Mouse (Mus musculus): ENCODE measurements around the gene Pla2r1. TPM values are rescaled to one million over a fixed set of nuclear protein-coding genes. Genes with fewer than 3 reads are reported as not detected.

Pla2r1 gene
- polyA plus RNA-seq, 1 experiment, result 0.79 TPM

DNA sequence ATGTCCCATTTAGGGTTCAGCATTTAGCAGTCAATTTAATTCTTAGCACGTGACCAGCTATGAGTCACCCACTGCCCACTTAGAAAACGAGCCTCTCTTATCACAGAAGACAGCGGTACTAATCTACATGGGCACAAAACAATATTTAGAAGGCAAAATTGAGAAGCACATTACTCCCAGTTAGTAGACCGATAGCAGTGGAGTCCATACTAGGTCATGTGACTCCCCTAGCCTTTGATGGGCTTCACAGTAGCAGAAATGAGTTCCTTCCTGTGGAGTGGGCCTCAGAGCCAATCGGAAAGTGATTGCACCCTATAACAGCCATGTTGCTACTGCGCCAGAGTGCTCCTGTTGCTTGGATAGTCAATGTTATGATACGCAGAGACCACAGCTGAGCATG, 148.3 kb downstream of the Pla2r1 start:
- Histone ChIP-seq H3K79me2 (ENCODE audit: control insufficient read depth, insufficient read depth) (no peaks in the 10 kb centered on the region), H3K4me3 (no peak overlapping the region), H3K4me2 (ENCODE audit: low read depth) (no peak overlapping the region), H3K27me3 (ENCODE audit: control insufficient read depth, insufficient read depth, insufficient read length) (no peaks in the 10 kb centered on the region), H3ac (ENCODE audit: control insufficient read depth, insufficient read length) (no peak overlapping the region), H3K36me3 (ENCODE audit: control insufficient read depth, insufficient read depth) (no peaks in the 10 kb centered on the region)
- no peak for TF ChIP-seq SRF (IDR thresholded peaks at IDR 0.05; ENCODE audit: control insufficient read depth, insufficient read length, low read depth)
- TF ChIP-seq MYOD1 (IDR thresholded peaks at IDR 0.05; ENCODE audit: control insufficient read depth in 1 of 3, insufficient read length in 2 of 3, low read depth in 2 of 3), result no peak
- no peak for TF ChIP-seq MAX (IDR thresholded peaks at IDR 0.05; ENCODE audit: low read depth)
- no peak for TF ChIP-seq CEBPB (IDR thresholded peaks at IDR 0.05; ENCODE audit: insufficient read depth, poor library complexity, severe bottlenecking)
- no peak for TF ChIP-seq MYOG (IDR thresholded peaks at IDR 0.05; ENCODE audit: control insufficient read depth in 1 of 3, insufficient read depth in 1 of 3, insufficient read length in 2 of 3, low read depth in 2 of 3)
- TF ChIP-seq REST (IDR thresholded peaks at IDR 0.05; ENCODE audit: insufficient read depth, insufficient read length), result no peak
- no peak for TF ChIP-seq TCF12 (IDR thresholded peaks at IDR 0.05; ENCODE audit: insufficient read depth, poor library complexity, severe bottlenecking)
- no peak for TF ChIP-seq TCF3 (IDR thresholded peaks at IDR 0.05; ENCODE audit: insufficient read length, low read depth)
- TF ChIP-seq USF1 (IDR thresholded peaks at IDR 0.05; ENCODE audit: low read depth), result no peak
- no peak for TF ChIP-seq POLR2A (IDR thresholded peaks at IDR 0.05; ENCODE audit: insufficient read length, low read depth)
- TF ChIP-seq POLR2AphosphoS2 (IDR thresholded peaks at IDR 0.05; ENCODE audit: insufficient read length, low read depth), result no peak
- no peak for TF ChIP-seq E2F4 (IDR thresholded peaks at IDR 0.05; ENCODE audit: insufficient read depth)

DNA sequence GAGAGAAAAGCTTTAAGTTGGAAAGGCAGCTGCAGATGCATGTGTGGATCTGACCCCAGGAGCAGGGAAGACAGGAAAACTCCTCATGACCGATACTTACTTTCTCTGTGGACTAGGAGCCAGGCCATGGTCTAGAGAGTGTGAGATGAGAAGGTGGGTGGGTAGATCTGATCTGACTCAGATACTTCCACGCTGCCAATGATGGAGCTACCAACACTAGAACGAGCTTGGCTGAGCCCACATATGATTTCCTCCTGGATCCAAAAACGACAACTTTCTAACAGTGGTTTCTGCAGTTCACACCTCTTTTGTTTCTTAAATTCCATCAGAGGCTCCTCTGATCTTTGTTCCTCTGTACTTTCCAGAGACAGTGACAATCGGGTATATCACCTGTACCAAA, 151.4 kb downstream of the Pla2r1 start:
- no peaks in the 10 kb centered on the region for H3K79me2 ChIP-seq (ENCODE audit: control insufficient read depth, insufficient read depth)
- TF ChIP-seq SRF (IDR thresholded peaks at IDR 0.05; ENCODE audit: control insufficient read depth, insufficient read length, low read depth) (no peak), MYOD1 (IDR thresholded peaks at IDR 0.05; ENCODE audit: control insufficient read depth in 1 of 3, insufficient read length in 2 of 3, low read depth in 2 of 3) (no peak), MAX (IDR thresholded peaks at IDR 0.05; ENCODE audit: low read depth) (no peak), E2F4 (IDR thresholded peaks at IDR 0.05; ENCODE audit: insufficient read depth) (no peak), REST (IDR thresholded peaks at IDR 0.05; ENCODE audit: insufficient read depth, insufficient read length) (no peak), TCF3 (IDR thresholded peaks at IDR 0.05; ENCODE audit: insufficient read length, low read depth) (no peak), CEBPB (IDR thresholded peaks at IDR 0.05; ENCODE audit: insufficient read depth, poor library complexity, severe bottlenecking) (no peak), POLR2AphosphoS2 (IDR thresholded peaks at IDR 0.05; ENCODE audit: insufficient read length, low read depth) (no peak), USF1 (IDR thresholded peaks at IDR 0.05; ENCODE audit: low read depth) (no peak), MYOG (IDR thresholded peaks at IDR 0.05; ENCODE audit: control insufficient read depth in 1 of 3, insufficient read depth in 1 of 3, insufficient read length in 2 of 3, low read depth in 2 of 3) (no peak), POLR2A (IDR thresholded peaks at IDR 0.05; ENCODE audit: insufficient read length, low read depth) (no peak), TCF12 (IDR thresholded peaks at IDR 0.05; ENCODE audit: insufficient read depth, poor library complexity, severe bottlenecking) (no peak)
- H3K4me3 ChIP-seq, result no peak overlapping the region
- no peaks in the 10 kb centered on the region for H3K27me3 ChIP-seq (ENCODE audit: control insufficient read depth, insufficient read depth, insufficient read length)
- no peak overlapping the region for H3ac ChIP-seq (ENCODE audit: control insufficient read depth, insufficient read length)
- H3K4me2 ChIP-seq (ENCODE audit: low read depth), result no peak overlapping the region
- H3K36me3 ChIP-seq (ENCODE audit: control insufficient read depth, insufficient read depth), result no peaks in the 10 kb centered on the region

- no peak for TF ChIP-seq POLR2A (IDR thresholded peaks at IDR 0.05; ENCODE audit: insufficient read length, low read depth)
- no peak for TF ChIP-seq E2F4 (IDR thresholded peaks at IDR 0.05; ENCODE audit: insufficient read depth)
- TF ChIP-seq CEBPB (IDR thresholded peaks at IDR 0.05; ENCODE audit: insufficient read depth, poor library complexity, severe bottlenecking), result no peak
- TF ChIP-seq MYOG (IDR thresholded peaks at IDR 0.05; ENCODE audit: control insufficient read depth in 1 of 3, insufficient read depth in 1 of 3, insufficient read length in 2 of 3, low read depth in 2 of 3), result no peak
- no peak for TF ChIP-seq MAX (IDR thresholded peaks at IDR 0.05; ENCODE audit: low read depth)
- no peak for TF ChIP-seq USF1 (IDR thresholded peaks at IDR 0.05; ENCODE audit: low read depth)
- Histone ChIP-seq H3K36me3 (ENCODE audit: control insufficient read depth, insufficient read depth) (no peaks in the 10 kb centered on the region), H3K4me2 (ENCODE audit: low read depth) (no peak overlapping the region), H3ac (ENCODE audit: control insufficient read depth, insufficient read length) (no peak overlapping the region), H3K79me2 (ENCODE audit: control insufficient read depth, insufficient read depth) (no peaks in the 10 kb centered on the region), H3K4me3 (no peak overlapping the region), H3K27me3 (ENCODE audit: control insufficient read depth, insufficient read depth, insufficient read length) (no peaks in the 10 kb centered on the region)
Measured at GRCm38 (mm10) chr2:60393786-60394185, 159.3 kb downstream of the Pla2r1 start.

DNA sequence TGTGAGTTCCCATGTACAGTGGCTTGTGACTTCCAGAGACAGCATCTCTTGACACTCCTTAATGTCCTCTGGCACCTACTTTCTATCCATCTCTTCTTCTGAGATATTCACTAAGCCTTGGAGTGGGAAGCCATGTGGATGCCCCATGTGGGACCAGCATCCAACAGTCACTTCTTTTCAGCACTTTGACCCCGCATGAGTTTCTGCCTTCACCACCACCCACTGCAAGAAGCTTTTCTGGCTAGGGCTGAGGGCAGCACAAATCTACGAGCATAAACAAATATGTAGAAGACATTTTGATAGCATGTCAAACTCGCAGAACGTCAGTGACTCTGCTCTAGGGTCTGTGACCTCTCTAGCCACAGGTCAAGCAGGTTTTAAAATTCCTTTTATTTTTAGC, 160.8 kb downstream of the Pla2r1 start:
- TF ChIP-seq CEBPB (IDR thresholded peaks at IDR 0.05; ENCODE audit: insufficient read depth, poor library complexity, severe bottlenecking), result no peak
- no peak for TF ChIP-seq SRF (IDR thresholded peaks at IDR 0.05; ENCODE audit: control insufficient read depth, insufficient read length, low read depth)
- TF ChIP-seq MYOD1 (IDR thresholded peaks at IDR 0.05; ENCODE audit: control insufficient read depth in 1 of 3, insufficient read length in 2 of 3, low read depth in 2 of 3), result no peak
- TF ChIP-seq REST (IDR thresholded peaks at IDR 0.05; ENCODE audit: insufficient read depth, insufficient read length), result no peak
- no peak for TF ChIP-seq POLR2AphosphoS2 (IDR thresholded peaks at IDR 0.05; ENCODE audit: insufficient read length, low read depth)
- no peak for TF ChIP-seq E2F4 (IDR thresholded peaks at IDR 0.05; ENCODE audit: insufficient read depth)
- no peak for TF ChIP-seq TCF3 (IDR thresholded peaks at IDR 0.05; ENCODE audit: insufficient read length, low read depth)
- no peak for TF ChIP-seq MAX (IDR thresholded peaks at IDR 0.05; ENCODE audit: low read depth)
- TF ChIP-seq POLR2A (IDR thresholded peaks at IDR 0.05; ENCODE audit: insufficient read length, low read depth), result no peak
- TF ChIP-seq TCF12 (IDR thresholded peaks at IDR 0.05; ENCODE audit: insufficient read depth, poor library complexity, severe bottlenecking), result no peak
- Histone ChIP-seq H3K36me3 (ENCODE audit: control insufficient read depth, insufficient read depth) (no peaks in the 10 kb centered on the region), H3K4me3 (no peak overlapping the region), H3K79me2 (ENCODE audit: control insufficient read depth, insufficient read depth) (no peaks in the 10 kb centered on the region), H3K27me3 (ENCODE audit: control insufficient read depth, insufficient read depth, insufficient read length) (no peaks in the 10 kb centered on the region), H3ac (ENCODE audit: control insufficient read depth, insufficient read length) (no peak overlapping the region), H3K4me2 (ENCODE audit: low read depth) (no peak overlapping the region)

- H3K79me2 ChIP-seq (ENCODE audit: control insufficient read depth, insufficient read depth), result no peaks in the 10 kb centered on the region
- TF ChIP-seq REST (IDR thresholded peaks at IDR 0.05; ENCODE audit: insufficient read depth, insufficient read length) (no peak), POLR2A (IDR thresholded peaks at IDR 0.05; ENCODE audit: insufficient read length, low read depth) (no peak), TCF12 (IDR thresholded peaks at IDR 0.05; ENCODE audit: insufficient read depth, poor library complexity, severe bottlenecking) (no peak), TCF3 (IDR thresholded peaks at IDR 0.05; ENCODE audit: insufficient read length, low read depth) (no peak), E2F4 (IDR thresholded peaks at IDR 0.05; ENCODE audit: insufficient read depth) (no peak), MYOG (IDR thresholded peaks at IDR 0.05; ENCODE audit: control insufficient read depth in 1 of 3, insufficient read depth in 1 of 3, insufficient read length in 2 of 3, low read depth in 2 of 3) (no peak), SRF (IDR thresholded peaks at IDR 0.05; ENCODE audit: control insufficient read depth, insufficient read length, low read depth) (no peak)
- H3K36me3 ChIP-seq (ENCODE audit: control insufficient read depth, insufficient read depth), result no peaks in the 10 kb centered on the region
- no peak overlapping the region for H3K4me3 ChIP-seq
- no peak overlapping the region for H3ac ChIP-seq (ENCODE audit: control insufficient read depth, insufficient read length)
- no peak overlapping the region for H3K4me2 ChIP-seq (ENCODE audit: low read depth)
- H3K27me3 ChIP-seq (ENCODE audit: control insufficient read depth, insufficient read depth, insufficient read length), result no peaks in the 10 kb centered on the region
Measured at GRCm38 (mm10) chr2:60387363-60387762, 165.7 kb downstream of the Pla2r1 start.
